Mouse (Mus musculus) MEL (cell line): Measurements from ENCODE around the gene Arhgef39. TPM values are rescaled to one million over a fixed set of nuclear protein-coding genes. Genes with fewer than 3 reads are reported as not detected.

Experiments used
- DNase-seq: peaks from one replicate; pipeline ENCODE4 v3.0.0; 2011; ENCODE audit warnings: low read depth, low spot score
- H3K27ac ChIP-seq: 2 replicates; pipeline ENCODE4 v1.5.1; 2012; ENCODE audit warnings: low read depth, mild to moderate bottlenecking, control low read depth, low read length, moderate library complexity; ENCODE audit not compliant: control insufficient read depth
- H3K27me3 ChIP-seq, 2 experiments: fragments of 150-350 bp in 1 of 2; sonication (generic) in 1 of 2; 2 replicates each; pipeline ENCODE4 v1.6.1; 2012; ENCODE audit warnings: low read length in 2 of 2, mild to moderate bottlenecking in 2 of 2, improper control_type of control experiment in 1 of 2, moderate library complexity in 1 of 2; ENCODE audit not compliant: insufficient read depth in 2 of 2, control insufficient read depth in 1 of 2
- H3K36me3 ChIP-seq, 2 experiments: 2 replicates each; pipeline ENCODE4 v1.6.1; 2012 to 2014; ENCODE audit warnings: low read length in 2 of 2, improper control_type of control experiment in 1 of 2, inconsistent platforms in 1 of 2, mild to moderate bottlenecking in 1 of 2; ENCODE audit not compliant: insufficient read depth in 2 of 2, control insufficient read depth in 1 of 2
- H3K4me1 ChIP-seq, 2 experiments: fragments of 150-350 bp in 1 of 2; sonication (generic) in 1 of 2; 2 replicates each; pipeline ENCODE4 v1.6.1; 2012; ENCODE audit warnings: low read length in 2 of 2, improper control_type of control experiment in 1 of 2, mild to moderate bottlenecking in 1 of 2; ENCODE audit not compliant: insufficient read depth in 2 of 2, control insufficient read depth in 1 of 2
- H3K4me3 ChIP-seq, 2 experiments: fragments of 150-350 bp in 1 of 2; sonication (generic) in 1 of 2; 2 replicates each; pipeline ENCODE4 v1.5.1; 2012; ENCODE audit warnings: low read depth in 2 of 2, low read length in 2 of 2, mild to moderate bottlenecking in 2 of 2, moderate library complexity in 2 of 2, control low read depth in 1 of 2, improper control_type of control experiment in 1 of 2; ENCODE audit not compliant: control insufficient read depth in 1 of 2, insufficient read depth in 1 of 2
- H3K79me2 ChIP-seq: 2 replicates; pipeline ENCODE4 v1.6.1; 2012; ENCODE audit warnings: mild to moderate bottlenecking, low read length, moderate library complexity; ENCODE audit not compliant: control insufficient read depth, poor library complexity, insufficient read depth
- H3K9ac ChIP-seq: 2 replicates; pipeline ENCODE4 v1.6.1; 2012; ENCODE audit warnings: low read depth, mild to moderate bottlenecking, control low read depth, low read length, moderate library complexity; ENCODE audit not compliant: control insufficient read depth, poor library complexity, severe bottlenecking
- H3K9me3 ChIP-seq: fragments of 150-350 bp; sonication (generic); replicated peaks from 2 replicates; pipeline ENCODE4 v1.6.1; 2012; ENCODE audit warnings: mild to moderate bottlenecking, low read length, improper control_type of control experiment, moderate library complexity; ENCODE audit not compliant: insufficient read depth
- EP300 ChIP-seq, 2 experiments: IDR thresholded peaks; 2 replicates each; pipeline ENCODE4 v1.6.1; 2011; ENCODE audit warnings: improper control_type of control experiment in 2 of 2, low read length in 2 of 2, low read depth in 1 of 2, mild to moderate bottlenecking in 1 of 2
- ETS1 ChIP-seq: IDR thresholded peaks from 2 replicates; pipeline ENCODE4 v1.6.1; 2012; ENCODE audit warnings: low read depth, mild to moderate bottlenecking, inconsistent platforms, low read length, improper control_type of control experiment, moderate library complexity
- GABPA ChIP-seq: IDR thresholded peaks from 2 replicates; pipeline ENCODE4 v1.6.1; 2012; ENCODE audit warnings: low read depth, mild to moderate bottlenecking, inconsistent platforms, low read length, improper control_type of control experiment, moderate library complexity
- KAT2A ChIP-seq: conservative IDR thresholded peaks from 2 replicates; pipeline ENCODE4 v1.6.1; 2012; ENCODE audit warnings: low read depth, low read length, improper control_type of control experiment, inconsistent platforms
- MAFK ChIP-seq: IDR thresholded peaks from 2 replicates; pipeline ENCODE4 v1.6.1; 2011; ENCODE audit warnings: low read depth, mild to moderate bottlenecking, low read length, improper control_type of control experiment, borderline replicate concordance
- MAX ChIP-seq: IDR thresholded peaks from 2 replicates; pipeline ENCODE4 v1.6.1; 2011; ENCODE audit warnings: low read length, improper control_type of control experiment
- MAZ ChIP-seq: IDR thresholded peaks from 2 replicates; pipeline ENCODE4 v1.6.1; 2012; ENCODE audit warnings: low read depth, mild to moderate bottlenecking, inconsistent platforms, low read length, improper control_type of control experiment
- MXI1 ChIP-seq: IDR thresholded peaks from 2 replicates; pipeline ENCODE4 v1.6.1; 2011; ENCODE audit warnings: mild to moderate bottlenecking, low read depth, low read length, improper control_type of control experiment
- MYC ChIP-seq: IDR thresholded peaks from 2 replicates; pipeline ENCODE4 v1.6.1; 2011; ENCODE audit warnings: low read depth, mild to moderate bottlenecking, low read length, improper control_type of control experiment, moderate library complexity
- NRF1 ChIP-seq: IDR thresholded peaks from 2 replicates; pipeline ENCODE4 v1.6.1; 2014; ENCODE audit warnings: low read depth, mild to moderate bottlenecking, inconsistent platforms, low read length, improper control_type of control experiment, moderate library complexity; ENCODE audit not compliant: poor library complexity, insufficient read depth, severe bottlenecking
- POLR2A ChIP-seq, 2 experiments: IDR thresholded peaks; 2 replicates each; pipeline ENCODE4 v1.6.1; 2011 to 2012; ENCODE audit warnings: low read length in 2 of 2, mild to moderate bottlenecking in 2 of 2, control low read depth in 1 of 2, improper control_type of control experiment in 1 of 2, low read depth in 1 of 2, moderate library complexity in 1 of 2; ENCODE audit not compliant: control insufficient read depth in 1 of 2, insufficient read depth in 1 of 2, poor library complexity in 1 of 2
- POLR2AphosphoS5 ChIP-seq: IDR thresholded peaks from 2 replicates; pipeline ENCODE4 v1.6.1; 2012; ENCODE audit warnings: low read depth, borderline replicate concordance, mild to moderate bottlenecking, inconsistent platforms, low read length, moderate library complexity, mixed read lengths
- TBP ChIP-seq: IDR thresholded peaks from 2 replicates; pipeline ENCODE4 v1.8.0; 2011; ENCODE audit warnings: low read depth, low read length, improper control_type of control experiment
- USF1 ChIP-seq: IDR thresholded peaks from 2 replicates; pipeline ENCODE4 v1.6.1; 2014; ENCODE audit warnings: low read depth, mild to moderate bottlenecking, inconsistent platforms, low read length, improper control_type of control experiment, moderate library complexity
- USF2 ChIP-seq, 2 experiments: IDR thresholded peaks; 2 replicates each; pipeline ENCODE4 v1.6.1; 2011 to 2012; ENCODE audit warnings: improper control_type of control experiment in 2 of 2, low read length in 2 of 2, borderline replicate concordance in 1 of 2, inconsistent platforms in 1 of 2, low read depth in 1 of 2, mild to moderate bottlenecking in 1 of 2; ENCODE audit not compliant: insufficient read depth in 1 of 2
- ZC3H11A ChIP-seq: IDR thresholded peaks from 2 replicates; pipeline ENCODE4 v1.6.1; 2012; ENCODE audit warnings: low read depth, mild to moderate bottlenecking, inconsistent platforms, low read length, improper control_type of control experiment
- ZKSCAN1 ChIP-seq: IDR thresholded peaks from 2 replicates; pipeline ENCODE4 v1.6.1; 2012; ENCODE audit warnings: low read depth, mild to moderate bottlenecking, inconsistent platforms, low read length, improper control_type of control experiment, moderate library complexity
- ZNF384 ChIP-seq: IDR thresholded peaks from 2 replicates; pipeline ENCODE4 v1.6.1; 2012; ENCODE audit warnings: low read depth, mild to moderate bottlenecking, inconsistent platforms, low read length, improper control_type of control experiment
- polyA plus RNA-seq, 2 experiments: library from polyadenylated mRNA; stranded (reverse) in 1 of 2; unstranded in 1 of 2; fragments of >175 nt in 1 of 2; fragments of >200 nt in 1 of 2; gene quantifications; 2 replicates each; pipeline versions ENCODE4 v1.2.1 to v1.2.4; 2012; ENCODE audit warnings: low replicate concordance in 2 of 2, low read depth in 1 of 2; ENCODE audit not compliant: insufficient read length in 2 of 2, insufficient read depth in 1 of 2, missing spikeins in 1 of 2
- total RNA-seq: library from RNA; depleted of rRNA; stranded (reverse); fragments of 300-350 nt; gene quantifications from 2 replicates; pipeline ENCODE4 v1.2.3, GENCODE M21; 2012

Gene Arhgef39
- total and polyA plus RNA-seq, 3 experiments: 26.3 to 56.7 TPM; not detected in 1

DNA sequence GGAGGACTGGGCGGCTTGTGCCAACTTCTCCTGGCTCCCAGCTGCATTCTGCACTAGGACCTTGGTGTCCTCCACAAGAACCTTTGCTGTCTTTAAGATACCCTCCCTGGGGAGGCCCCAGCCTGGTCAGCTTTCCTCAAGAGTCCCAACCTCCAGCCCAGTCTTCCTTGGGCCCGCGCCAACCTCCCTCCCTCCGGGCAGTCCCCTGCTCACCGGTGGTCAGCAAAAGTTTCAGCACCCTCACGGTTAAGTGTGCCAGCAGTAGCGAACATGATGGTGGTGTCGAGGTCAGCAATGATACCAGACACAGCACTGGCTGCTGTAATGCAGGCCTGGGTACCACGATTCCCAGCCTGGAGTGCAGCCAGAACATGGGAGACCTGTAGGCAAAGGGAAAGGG is 36.5 kb upstream of the Arhgef39 start:
- Histone ChIP-seq H3K27ac (no peak overlapping the region), H3K79me2 (no peaks in the 10 kb centered on the region), H3K4me1 (no peaks in the 10 kb centered on the region), H3K9ac (no peak overlapping the region), H3K4me3 (no peak overlapping the region), H3K36me3 (peaks cover 0 to 6% of the 10 kb centered on the region in 2 experiments; a peak in 2 of 4 replicates), H3K9me3 (no peaks in the 10 kb centered on the region), H3K27me3 (no peaks in the 10 kb centered on the region)
- no peak for TF ChIP-seq ZNF384
- no peak for TF ChIP-seq USF2 (IDR thresholded peaks at IDR 0.05; ENCODE audit: borderline replicate concordance in 1 of 2, insufficient read depth in 1 of 2, low read depth in 1 of 2, low read length in 2 of 2)
- no peak for TF ChIP-seq EP300 (IDR thresholded peaks at IDR 0.05; ENCODE audit: low read depth in 1 of 2, low read length in 2 of 2)
- TF ChIP-seq ZKSCAN1: no peak
- no peak for TF ChIP-seq MAZ
- TF ChIP-seq NRF1: no peak
- no peak for TF ChIP-seq POLR2A (IDR thresholded peaks at IDR 0.05; ENCODE audit: control insufficient read depth in 1 of 2, insufficient read depth in 1 of 2, low read depth in 1 of 2, low read length in 2 of 2, poor library complexity in 1 of 2)
- TF ChIP-seq GABPA: no peak
- TF ChIP-seq ZC3H11A: no peak
- TF ChIP-seq TBP: no peak
- TF ChIP-seq USF1: no peak
- no peak for TF ChIP-seq POLR2AphosphoS5
- DNase-seq: no peak

DNA sequence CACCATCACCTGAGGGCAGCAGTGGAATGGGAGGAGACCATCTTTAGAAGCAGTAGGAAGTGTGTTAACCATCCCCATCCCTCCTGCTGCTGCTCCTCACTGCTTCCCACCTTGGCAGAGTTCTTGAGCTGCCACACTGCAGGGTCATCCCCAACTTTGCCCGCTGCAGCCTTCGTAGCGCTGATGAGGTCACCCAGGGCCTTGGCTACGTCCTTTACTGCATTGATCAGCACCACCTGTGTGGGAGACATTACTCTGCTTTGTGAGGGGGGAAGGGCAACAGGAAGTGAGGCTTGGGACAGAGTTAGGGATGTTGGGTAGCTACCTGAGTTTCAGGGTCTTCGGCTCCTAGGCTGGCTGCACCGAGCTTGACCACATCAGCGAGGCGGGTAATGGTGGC is 36.1 kb upstream of the Arhgef39 start:
- Histone ChIP-seq H3K27me3 (no peaks in the 10 kb centered on the region), H3K9me3 (no peaks in the 10 kb centered on the region), H3K9ac (no peak overlapping the region), H3K36me3 (peaks cover 0 to 6% of the 10 kb centered on the region in 2 experiments; a peak in 2 of 4 replicates), H3K79me2 (no peaks in the 10 kb centered on the region), H3K27ac (no peak overlapping the region), H3K4me1 (no peaks in the 10 kb centered on the region; a peak in 1 of 4 replicates), H3K4me3 (no peak overlapping the region)
- DNase-seq: no peak
- TF ChIP-seq MAFK (no peak), KAT2A (no peak), ETS1 (no peak), MYC (no peak), MXI1 (no peak), MAX (no peak), TBP (no peak), POLR2A (IDR thresholded peaks at IDR 0.05; ENCODE audit: control insufficient read depth in 1 of 2, insufficient read depth in 1 of 2, low read depth in 1 of 2, low read length in 2 of 2, poor library complexity in 1 of 2) (no peak)
- TF ChIP-seq, all 39 proteins: peak for 0
